Mouse (Mus musculus): ENCODE results near the gene Gm44965. TPM values are rescaled to one million over a fixed set of nuclear protein-coding genes. Genes with fewer than 3 reads are reported as not detected.

Gm44965 gene
- total and polyA plus RNA-seq, 2 experiments from 2014 or later, result 0.54 TPM; not detected in 1

- Histone ChIP-seq H3K4me1 (ENCODE audit: insufficient read depth, low read length) (no peaks in the 10 kb centered on the region; the same call in 1 of the 2 replicates), H3K4me3 (ENCODE audit: low read length) (no peak overlapping the region), H3K4me2 (ENCODE audit: low read depth, low read length) (no peak overlapping the region), H3K27ac (peak overlapping the region; percentile 62; the same call in 1 of the 2 replicates), H3K36me3 (ENCODE audit: insufficient read depth, low read length) (0 out of 2 replicates have a peak, but pooled peaks cover 4% of the 10 kb centered on the region), H3K27me3 (ENCODE audit: insufficient read depth, low read length) (no peaks in the 10 kb centered on the region), H3K9me3 (ENCODE audit: low read length) (no peaks in the 10 kb centered on the region), H3K9ac (replicated peaks; ENCODE audit: low read length) (no peak overlapping the region)
- peak; percentile 59 for ATAC-seq
- peak; percentile 60 for DNase-seq (ENCODE audit: low spot score)
- 51% methylated on average over 21 of the region's 21 CpGs for WGBS
- no peak for TF ChIP-seq CTCF (IDR thresholded peaks at IDR 0.05; ENCODE audit: low read depth)
These were observed 25.4 kb upstream of the Gm44965 start for GRCm38 (mm10) chr6:48568036-48568984.

GRCm38 (mm10) chr6:48569065-48569807 is 24.5 kb upstream of the Gm44965 start:
- Histone ChIP-seq H3K9me3 (ENCODE audit: low read length) (no peaks in the 10 kb centered on the region), H3K9ac (replicated peaks; ENCODE audit: low read length) (no peak overlapping the region), H3K36me3 (ENCODE audit: insufficient read depth, low read length) (no peaks in the 10 kb centered on the region), H3K27ac (0 out of 2 replicates have a peak overlapping the region, but pooled peaks have one; percentile 62), H3K4me3 (ENCODE audit: low read length) (no peak overlapping the region), H3K4me2 (ENCODE audit: low read depth, low read length) (no peak overlapping the region), H3K27me3 (ENCODE audit: insufficient read depth, low read length) (no peaks in the 10 kb centered on the region), H3K4me1 (ENCODE audit: insufficient read depth, low read length) (no peaks in the 10 kb centered on the region; the same call in 1 of the 2 replicates)
- no peak for TF ChIP-seq CTCF (IDR thresholded peaks at IDR 0.05; ENCODE audit: low read depth)
- DNase-seq (ENCODE audit: low spot score) (no peak), ATAC-seq (no peak)
- WGBS, result 70% methylated on average over 8 of the region's 8 CpGs

GRCm38 (mm10) chr6:48572014-48572413 is 21.7 kb upstream of the Gm44965 start:
- no peaks in the 10 kb centered on the region for H3K27me3 ChIP-seq (ENCODE audit: insufficient read depth, low read length)
- no peak for TF ChIP-seq CTCF (IDR thresholded peaks at IDR 0.05; ENCODE audit: low read depth)
- no peak for DNase-seq (ENCODE audit: low spot score)
- ATAC-seq, result no peak
- no peak overlapping the region for H3K4me3 ChIP-seq (ENCODE audit: low read length)
- H3K4me2 ChIP-seq (ENCODE audit: low read depth, low read length), result no peak overlapping the region
- H3K4me1 ChIP-seq (ENCODE audit: insufficient read depth, low read length), result no peaks in the 10 kb centered on the region; the same call in 1 of the 2 replicates
- 89% methylated on average over 5 of the region's 5 CpGs for WGBS
- no peak overlapping the region; the same call in 1 of the 2 replicates for H3K27ac ChIP-seq
- no peaks in the 10 kb centered on the region for H3K36me3 ChIP-seq (ENCODE audit: insufficient read depth, low read length)
- no peak overlapping the region for H3K9ac ChIP-seq (replicated peaks; ENCODE audit: low read length)
- H3K9me3 ChIP-seq (ENCODE audit: low read length), result no peaks in the 10 kb centered on the region

- WGBS, result 29% methylated on average over 6 of the region's 6 CpGs
- H3K4me1 ChIP-seq (ENCODE audit: insufficient read depth, low read length), result no peaks in the 10 kb centered on the region; the same call in 1 of the 2 replicates
- H3K36me3 ChIP-seq (ENCODE audit: insufficient read depth, low read length), result no peaks in the 10 kb centered on the region
- H3K9ac ChIP-seq (replicated peaks; ENCODE audit: low read length), result no peak within 1 kb of the TSS
- no peaks in the 10 kb centered on the region for H3K27me3 ChIP-seq (ENCODE audit: insufficient read depth, low read length)
- DNase-seq (ENCODE audit: low spot score), result no peak
- H3K4me3 ChIP-seq (ENCODE audit: low read length), result no peak within 1 kb of the TSS
- H3K4me2 ChIP-seq (ENCODE audit: low read depth, low read length), result no peak within 1 kb of the TSS
- H3K27ac ChIP-seq, result no peak within 1 kb of the TSS; the same call in 1 of the 2 replicates
- TF ChIP-seq CTCF (IDR thresholded peaks at IDR 0.05; ENCODE audit: low read depth), result no peak
- no peaks in the 10 kb centered on the region for H3K9me3 ChIP-seq (ENCODE audit: low read length)
- no peak for ATAC-seq
These were observed 21.1 kb upstream of the Gm44965 start, which contains the start of gene Rarres2 for GRCm38 (mm10) chr6:48572572-48573061. TSS of gene Rarres2 (minus strand) at chr6:48572789.

GRCm38 (mm10) chr6:48573280-48573679 is 20.5 kb upstream of the Gm44965 start:
- no peak for ATAC-seq
- 73% methylated on average over 10 of the region's 10 CpGs for WGBS
- Histone ChIP-seq H3K4me2 (ENCODE audit: low read depth, low read length) (no peak overlapping the region), H3K27me3 (ENCODE audit: insufficient read depth, low read length) (no peaks in the 10 kb centered on the region), H3K4me1 (ENCODE audit: insufficient read depth, low read length) (no peaks in the 10 kb centered on the region; the same call in 1 of the 2 replicates), H3K4me3 (ENCODE audit: low read length) (no peak overlapping the region), H3K9ac (replicated peaks; ENCODE audit: low read length) (no peak overlapping the region), H3K36me3 (ENCODE audit: insufficient read depth, low read length) (no peaks in the 10 kb centered on the region), H3K9me3 (ENCODE audit: low read length) (no peaks in the 10 kb centered on the region), H3K27ac (no peak overlapping the region)
- no peak for DNase-seq (ENCODE audit: low spot score)
- TF ChIP-seq CTCF (IDR thresholded peaks at IDR 0.05; ENCODE audit: low read depth), result no peak

GRCm38 (mm10) chr6:48573981-48574380 is 19.8 kb upstream of the Gm44965 start:
- Histone ChIP-seq H3K4me1 (ENCODE audit: insufficient read depth, low read length) (no peaks in the 10 kb centered on the region), H3K36me3 (ENCODE audit: insufficient read depth, low read length) (no peaks in the 10 kb centered on the region), H3K27me3 (ENCODE audit: insufficient read depth, low read length) (no peaks in the 10 kb centered on the region), H3K9me3 (ENCODE audit: low read length) (no peaks in the 10 kb centered on the region), H3K4me3 (ENCODE audit: low read length) (no peak overlapping the region), H3K27ac (no peak overlapping the region), H3K9ac (replicated peaks; ENCODE audit: low read length) (no peak overlapping the region), H3K4me2 (ENCODE audit: low read depth, low read length) (no peak overlapping the region)
- DNase-seq (ENCODE audit: low spot score) (no peak), ATAC-seq (no peak)
- no peak for TF ChIP-seq CTCF (IDR thresholded peaks at IDR 0.05; ENCODE audit: low read depth)
- 79% methylated on average over 3 of the region's 3 CpGs for WGBS

All from hindbrain, postnatal 0 days (tissue).